Mouse (Mus musculus) MEL (cell line): ENCODE results near the gene B230217C12Rik.

Source experiments
- CHD2 ChIP-seq: IDR thresholded peaks from 2 replicates; pipeline ENCODE4 v1.6.1; 2011; ENCODE audit warnings: low read length, improper control_type of control experiment
- CTCF ChIP-seq, 3 experiments: IDR thresholded peaks in 2 of 3; conservative IDR thresholded peaks in 1 of 3; 2 replicates each; pipeline ENCODE4 v1.5.1; 2011 to 2012; ENCODE audit warnings: low read length in 3 of 3, low read depth in 2 of 3, mild to moderate bottlenecking in 2 of 3, improper control_type of control experiment in 1 of 3, inconsistent platforms in 1 of 3, mixed read lengths in 1 of 3, moderate library complexity in 1 of 3; ENCODE audit not compliant: control insufficient read depth in 1 of 3, insufficient read depth in 1 of 3, poor library complexity in 1 of 3, severe bottlenecking in 1 of 3
- ELF1 ChIP-seq: IDR thresholded peaks from 2 replicates; pipeline ENCODE4 v1.6.1; 2014; ENCODE audit warnings: low read depth, mild to moderate bottlenecking, inconsistent platforms, low read length, improper control_type of control experiment, moderate library complexity
- EP300 ChIP-seq, 2 experiments: IDR thresholded peaks; 2 replicates each; pipeline ENCODE4 v1.6.1; 2011; ENCODE audit warnings: improper control_type of control experiment in 2 of 2, low read length in 2 of 2, low read depth in 1 of 2, mild to moderate bottlenecking in 1 of 2
- GATA1 ChIP-seq: IDR thresholded peaks from 2 replicates; pipeline ENCODE4 v1.6.1; 2011; ENCODE audit warnings: low read depth, low read length, improper control_type of control experiment
- HCFC1 ChIP-seq: IDR thresholded peaks from 2 replicates; pipeline ENCODE4 v1.6.1; 2012; ENCODE audit warnings: low read depth, mild to moderate bottlenecking, inconsistent platforms, low read length, improper control_type of control experiment, moderate library complexity
- MAZ ChIP-seq: IDR thresholded peaks from 2 replicates; pipeline ENCODE4 v1.6.1; 2012; ENCODE audit warnings: low read depth, mild to moderate bottlenecking, inconsistent platforms, low read length, improper control_type of control experiment
- MEF2A ChIP-seq: IDR thresholded peaks from 2 replicates; pipeline ENCODE4 v1.6.1; 2014; ENCODE audit warnings: low read depth, mild to moderate bottlenecking, inconsistent platforms, low read length, improper control_type of control experiment; ENCODE audit not compliant: poor library complexity, insufficient replicate concordance, severe bottlenecking; ENCODE audit errors: extremely low read depth
- POLR2A ChIP-seq, 2 experiments: IDR thresholded peaks; 2 replicates each; pipeline ENCODE4 v1.6.1; 2011 to 2012; ENCODE audit warnings: low read length in 2 of 2, mild to moderate bottlenecking in 2 of 2, control low read depth in 1 of 2, improper control_type of control experiment in 1 of 2, low read depth in 1 of 2, moderate library complexity in 1 of 2; ENCODE audit not compliant: control insufficient read depth in 1 of 2, insufficient read depth in 1 of 2, poor library complexity in 1 of 2
- POLR2AphosphoS5 ChIP-seq: IDR thresholded peaks from 2 replicates; pipeline ENCODE4 v1.6.1; 2012; ENCODE audit warnings: low read depth, borderline replicate concordance, mild to moderate bottlenecking, inconsistent platforms, low read length, moderate library complexity, mixed read lengths
- USF1 ChIP-seq: IDR thresholded peaks from 2 replicates; pipeline ENCODE4 v1.6.1; 2014; ENCODE audit warnings: low read depth, mild to moderate bottlenecking, inconsistent platforms, low read length, improper control_type of control experiment, moderate library complexity
- ZNF384 ChIP-seq: IDR thresholded peaks from 2 replicates; pipeline ENCODE4 v1.6.1; 2012; ENCODE audit warnings: low read depth, mild to moderate bottlenecking, inconsistent platforms, low read length, improper control_type of control experiment

DNA sequence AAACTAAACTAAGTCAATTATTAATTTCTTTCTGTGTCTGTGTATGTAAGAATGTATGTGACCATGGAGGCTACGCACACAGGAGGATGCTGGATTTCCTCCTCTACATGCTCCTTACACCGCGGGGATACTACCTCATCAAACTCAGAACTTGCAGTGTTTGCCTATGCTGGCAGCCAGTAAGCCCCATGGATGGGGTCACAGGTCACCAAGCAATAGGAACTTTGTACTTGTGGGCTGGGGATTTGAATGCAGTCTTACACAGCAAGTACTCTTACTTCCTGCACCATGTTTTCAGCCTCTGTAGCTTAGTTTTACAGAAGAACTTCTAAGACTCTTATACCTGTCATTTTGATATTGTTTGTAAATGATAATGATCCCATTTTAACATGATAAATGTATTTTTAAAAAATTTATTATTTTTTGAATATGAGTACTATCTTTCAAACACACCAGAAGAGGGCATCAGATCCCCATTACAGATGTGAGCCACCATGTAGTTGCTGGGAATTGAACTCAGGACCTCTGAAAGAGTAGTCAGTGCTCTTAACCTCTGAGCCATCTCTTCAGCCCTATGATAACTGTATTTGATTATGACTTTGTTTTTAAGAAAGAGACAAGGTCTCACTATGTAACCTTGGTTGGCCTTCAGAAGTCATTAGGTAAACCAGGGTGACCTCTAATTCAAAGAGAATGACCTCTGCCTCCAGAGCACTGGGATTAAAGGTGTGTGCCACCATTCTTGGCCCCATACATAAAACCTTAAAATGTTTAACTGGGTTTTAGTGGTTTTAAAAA lies 25.7 kb downstream of the B230217C12Rik start:
- TF ChIP-seq CTCF (IDR thresholded peaks at IDR 0.05 in 2 of 3, conservative IDR thresholded peaks at IDR 0.05 in 1 of 3; ENCODE audit: control insufficient read depth in 1 of 3, insufficient read depth in 1 of 3, low read depth in 2 of 3, low read length in 3 of 3, poor library complexity in 1 of 3, severe bottlenecking in 1 of 3) = no peak; a peak in 1 of 6 replicates
- no peak for TF ChIP-seq ZNF384
- no peak for TF ChIP-seq POLR2A (IDR thresholded peaks at IDR 0.05; ENCODE audit: control insufficient read depth in 1 of 2, insufficient read depth in 1 of 2, low read depth in 1 of 2, low read length in 2 of 2, poor library complexity in 1 of 2)
- TF ChIP-seq EP300 (IDR thresholded peaks at IDR 0.05; ENCODE audit: low read depth in 1 of 2, low read length in 2 of 2) = no peak
- no peak for TF ChIP-seq HCFC1
- TF ChIP-seq GATA1 = no peak
- no peak for TF ChIP-seq ELF1
- TF ChIP-seq USF1 = no peak
- no peak for TF ChIP-seq MAZ
- TF ChIP-seq MEF2A = no peak
- TF ChIP-seq POLR2AphosphoS5 = no peak
- no peak for TF ChIP-seq CHD2
